Mouse (Mus musculus) thymus, postnatal 4 days (tissue): ENCODE data around the gene Cln3.

Source experiments
- DNase-seq: peaks from one replicate; pipeline ENCODE4 v3.0.0; 2021

Gene Cln3

GRCm38 (mm10) chr7:126585717-126586116 is at the start of gene Cln3:
Gene Cln3 (minus strand): TSS chr7:126585817.
- DNase-seq, result no peak

- no peak for DNase-seq
Measured at GRCm38 (mm10) chr7:126635375-126635774, 49.8 kb upstream of the Cln3 start.

- no peak for DNase-seq
Measured at GRCm38 (mm10) chr7:126632478-126632877, 46.9 kb upstream of the Cln3 start.

GRCm38 (mm10) chr7:126630824-126631518 is 45.4 kb upstream of the Cln3 start, which contains the start of gene Nupr1:
Gene Nupr1 (minus strand): TSS chr7:126630861.
- no peak for DNase-seq

GRCm38 (mm10) chr7:126629915-126630314 is 44.3 kb upstream of the Cln3 start:
- no peak for DNase-seq

GRCm38 (mm10) chr7:126628111-126628510 is 42.5 kb upstream of the Cln3 start:
- DNase-seq, result no peak

GRCm38 (mm10) chr7:126625807-126626600 is 40.4 kb upstream of the Cln3 start:
- no peak for DNase-seq

- no peak for DNase-seq
Measured at GRCm38 (mm10) chr7:126625369-126625768, 39.8 kb upstream of the Cln3 start.

- no peak for DNase-seq
Measured at GRCm38 (mm10) chr7:126624774-126625173, 39.2 kb upstream of the Cln3 start.

- no peak for DNase-seq
Measured at GRCm38 (mm10) chr7:126623381-126623780, 37.8 kb upstream of the Cln3 start.

GRCm38 (mm10) chr7:126621452-126622359 is 36.1 kb upstream of the Cln3 start:
- no peak for DNase-seq

GRCm38 (mm10) chr7:126619559-126620275 is 34.1 kb upstream of the Cln3 start:
- no peak for DNase-seq

- DNase-seq, result no peak
Measured at GRCm38 (mm10) chr7:126616707-126617106, 31.1 kb upstream of the Cln3 start.

GRCm38 (mm10) chr7:126612736-126613135 is 27.1 kb upstream of the Cln3 start:
- no peak for DNase-seq

GRCm38 (mm10) chr7:126607796-126608195 is 22.2 kb upstream of the Cln3 start:
- DNase-seq, result no peak

GRCm38 (mm10) chr7:126607064-126607463 is 21.4 kb upstream of the Cln3 start:
- DNase-seq, result no peak

- DNase-seq, result peak; percentile 26
Measured at GRCm38 (mm10) chr7:126606611-126607010, 21.0 kb upstream of the Cln3 start.

- no peak for DNase-seq
Measured at GRCm38 (mm10) chr7:126602650-126603049, 17.0 kb upstream of the Cln3 start.

- DNase-seq, result no peak
Measured at GRCm38 (mm10) chr7:126601896-126602295, 16.3 kb upstream of the Cln3 start.

GRCm38 (mm10) chr7:126598919-126599318 is 13.3 kb upstream of the Cln3 start:
- DNase-seq, result no peak

GRCm38 (mm10) chr7:126596414-126596813 is 10.8 kb upstream of the Cln3 start:
- no peak for DNase-seq

GRCm38 (mm10) chr7:126595890-126596289 is 10.3 kb upstream of the Cln3 start:
- no peak for DNase-seq
